Mouse (Mus musculus): Measurements from ENCODE around the gene Tppp2. TPM values are rescaled to one million over a fixed set of nuclear protein-coding genes. Genes with fewer than 3 reads are reported as not detected.

Tppp2 gene
- polyA plus RNA-seq, 1 experiment from 2014 or later = not detected

Other genes with a start within 250 kb of the Tppp2 start
- not detected in 2 replicates for gene Gm17079, start 223.0 kb upstream of the Tppp2 start, polyA plus RNA-seq (2015; fragmentation: Nextera tagmentation; extraction: Ambion mirVana)
- gene Gm5800, start 201.2 kb upstream of the Tppp2 start, polyA plus RNA-seq (2015; fragmentation: Nextera tagmentation; extraction: Ambion mirVana) = not detected in 2 replicates
- not detected in 2 replicates for gene Ang4, start 144.8 kb upstream of the Tppp2 start, polyA plus RNA-seq (2015; fragmentation: Nextera tagmentation; extraction: Ambion mirVana)
- not detected in 2 replicates for gene AY358078, start 118.4 kb upstream of the Tppp2 start, polyA plus RNA-seq (2015; fragmentation: Nextera tagmentation; extraction: Ambion mirVana)
- not detected in 2 replicates for gene Ear6, start 64.7 kb upstream of the Tppp2 start, polyA plus RNA-seq (2015; fragmentation: Nextera tagmentation; extraction: Ambion mirVana)
- 46.8 and 48.4 TPM in 2 replicates for gene Mettl17, start 33.6 kb upstream of the Tppp2 start, polyA plus RNA-seq (2015; fragmentation: Nextera tagmentation; extraction: Ambion mirVana)
- gene Slc39a2, start 25.5 kb upstream of the Tppp2 start, polyA plus RNA-seq (2015; fragmentation: Nextera tagmentation; extraction: Ambion mirVana) = 6.0 and 6.1 TPM in 2 replicates
- gene Ndrg2, start 4.3 kb upstream of the Tppp2 start, polyA plus RNA-seq (2015; fragmentation: Nextera tagmentation; extraction: Ambion mirVana) = 105 and 117 TPM in 2 replicates
- not detected in 2 replicates for gene Rnase13, start 4.3 kb downstream of the Tppp2 start, polyA plus RNA-seq (2015; fragmentation: Nextera tagmentation; extraction: Ambion mirVana)
- 126 and 149 TPM in 2 replicates for gene Arhgef40, start 66.3 kb downstream of the Tppp2 start, polyA plus RNA-seq (2015; fragmentation: Nextera tagmentation; extraction: Ambion mirVana)
- gene Tmem253, start 97.2 kb downstream of the Tppp2 start, polyA plus RNA-seq (2015; fragmentation: Nextera tagmentation; extraction: Ambion mirVana) = 0.29 and 0.37 TPM in 2 replicates
- 26.7 and 27.5 TPM in 2 replicates for gene Zfp219, start 102.3 kb downstream of the Tppp2 start, polyA plus RNA-seq (2015; fragmentation: Nextera tagmentation; extraction: Ambion mirVana)
- not detected in 2 replicates for gene Olfr221, start 124.0 kb downstream of the Tppp2 start, polyA plus RNA-seq (2015; fragmentation: Nextera tagmentation; extraction: Ambion mirVana)
- 520 and 558 TPM in 2 replicates for gene Hnrnpc, start 185.6 kb downstream of the Tppp2 start, polyA plus RNA-seq (2015; fragmentation: Nextera tagmentation; extraction: Ambion mirVana)
- gene Rpgrip1, start 192.3 kb downstream of the Tppp2 start, polyA plus RNA-seq (2015; fragmentation: Nextera tagmentation; extraction: Ambion mirVana) = 55.9 and 59.3 TPM in 2 replicates

All from limb, embryonic 15.5 days (tissue).